Mouse (Mus musculus) layer of hippocampus, adult 9-10 months (tissue): ENCODE data around the gene Map2k2.

ENCODE experiments used
- DNase-seq: peaks from one replicate; pipeline ENCODE4 v3.0.0; 2022; ENCODE audit warnings: low spot score

The Map2k2 gene

GRCm38 (mm10) chr10:81106113-81106721 lies 502 bp downstream of the Map2k2 start:
- peak; percentile 72 for DNase-seq

DNA sequence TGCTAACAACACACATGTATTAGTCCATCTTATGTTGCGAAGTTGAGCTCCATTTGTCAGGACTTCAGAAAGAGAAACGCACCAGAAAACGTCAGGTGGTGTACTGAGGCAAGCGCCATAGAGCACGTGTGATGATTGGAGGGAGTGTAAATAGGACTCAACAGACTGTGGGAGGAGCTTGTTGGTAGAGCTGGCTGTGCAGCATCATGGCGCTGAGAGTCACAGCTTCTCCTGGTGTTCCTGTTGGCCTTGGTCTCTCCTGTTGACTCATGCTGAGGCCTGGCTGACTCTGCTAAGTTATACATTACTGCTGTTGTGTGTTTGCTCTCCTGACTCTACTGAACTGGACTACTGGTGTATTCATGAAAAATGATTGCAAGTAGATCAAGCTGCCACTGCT lies 7.2 kb downstream of the Map2k2 start:
- DNase-seq = no peak

GRCm38 (mm10) chr10:81119625-81120024 lies 13.9 kb downstream of the Map2k2 start:
- no peak for DNase-seq

DNA sequence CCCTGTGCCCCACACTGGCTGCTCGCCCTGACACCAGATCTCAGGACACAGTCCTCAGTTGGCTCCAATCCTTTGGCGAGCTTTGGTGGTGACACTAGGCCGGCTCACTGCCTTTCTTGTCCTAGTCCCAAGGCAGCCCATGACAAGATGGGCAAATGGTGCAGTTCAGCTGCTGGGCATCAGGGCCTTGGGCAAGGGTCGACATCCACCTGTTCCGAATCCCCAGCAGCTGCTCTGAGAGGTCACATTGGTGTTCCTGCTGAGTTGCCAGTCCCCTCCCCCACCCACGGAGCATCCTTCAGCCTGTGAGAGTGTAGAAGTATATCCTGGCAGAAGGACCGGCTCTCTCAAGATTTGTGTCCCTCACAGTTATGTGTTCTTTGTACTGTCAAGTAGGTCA lies 14.9 kb downstream of the Map2k2 start:
- no peak for DNase-seq

GRCm38 (mm10) chr10:81122889-81123288 lies 17.2 kb downstream of the Map2k2 start:
- no peak for DNase-seq

GRCm38 (mm10) chr10:81123500-81123899 lies 17.8 kb downstream of the Map2k2 start:
- DNase-seq = no peak

- DNase-seq = no peak
Measured at GRCm38 (mm10) chr10:81134181-81134587, 28.5 kb downstream of the Map2k2 start.

GRCm38 (mm10) chr10:81134966-81135681 lies 29.4 kb downstream of the Map2k2 start, which contains the start of gene Zbtb7a:
TSS of gene Zbtb7a (plus strand) at chr10:81135220.
- no peak for DNase-seq

DNA sequence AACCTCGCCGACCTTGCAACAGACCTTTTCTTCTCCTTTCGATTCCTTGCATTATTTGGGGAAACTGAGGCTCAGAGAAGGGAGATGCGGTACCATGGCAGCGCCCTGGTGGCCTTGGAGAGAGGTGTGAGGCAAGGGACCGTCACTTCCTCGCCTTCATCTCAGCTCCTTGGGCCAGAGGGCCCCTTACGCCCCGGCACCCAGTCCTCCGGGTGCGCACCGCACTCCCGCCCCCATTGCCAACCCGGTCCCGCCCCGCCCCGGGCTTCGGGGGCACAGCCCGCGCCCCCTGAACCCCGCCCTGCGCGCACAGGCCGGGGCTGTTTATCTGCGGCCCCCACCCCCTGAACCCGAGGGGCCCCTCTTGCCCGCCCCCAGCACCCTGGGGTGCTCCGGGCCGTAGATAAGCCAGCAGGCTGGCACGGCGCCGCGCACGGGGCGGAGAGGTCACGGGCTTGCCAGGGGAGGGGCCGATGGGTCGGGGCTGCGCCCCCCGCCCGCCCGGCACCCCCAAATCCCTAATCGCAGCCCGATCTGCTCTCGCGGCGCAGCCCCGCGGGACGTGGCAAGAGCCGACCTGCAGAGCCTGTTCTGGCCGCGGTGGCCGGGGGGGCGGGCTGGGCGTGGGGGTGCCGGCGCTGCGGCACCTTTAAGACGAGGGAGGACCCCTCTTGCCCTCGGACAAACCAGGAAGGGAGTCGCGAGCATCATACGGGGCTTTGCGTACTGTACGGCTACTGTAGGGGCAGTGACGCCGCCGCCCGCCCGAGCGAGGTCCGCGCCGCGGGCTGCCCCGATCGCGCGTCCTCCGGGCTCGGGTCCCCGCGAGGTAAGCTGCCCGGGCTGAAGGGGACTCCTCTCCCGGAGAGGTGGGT lies 30.4 kb downstream of the Map2k2 start:
- no peak for DNase-seq

DNA sequence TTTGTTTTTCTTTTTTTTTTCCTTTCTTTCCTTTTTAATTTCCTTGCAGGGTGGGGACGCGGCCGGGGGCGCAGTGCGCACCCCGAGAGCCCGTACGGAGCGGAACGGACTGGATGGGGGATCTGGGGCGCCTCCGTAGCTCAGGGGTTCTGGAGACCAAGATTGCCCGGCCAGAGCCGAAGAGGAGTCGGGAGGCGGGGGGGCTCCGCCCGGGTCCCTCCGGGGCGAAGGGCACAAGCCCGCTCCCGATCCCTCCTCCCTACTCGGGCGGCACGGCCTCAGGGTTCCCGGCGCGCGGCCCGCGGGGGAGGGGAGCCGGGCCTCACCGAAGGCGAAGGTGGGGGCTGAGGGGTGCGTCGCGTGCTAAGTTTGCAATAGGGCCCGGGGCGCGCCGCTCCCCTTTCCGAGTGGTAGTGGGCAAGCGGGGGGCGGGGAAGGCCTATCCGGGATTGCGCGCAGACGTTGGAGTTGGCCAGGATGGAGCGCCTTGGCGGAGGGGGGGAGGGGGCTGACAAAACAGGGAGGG lies 31.1 kb downstream of the Map2k2 start:
- peak; percentile 54 for DNase-seq

GRCm38 (mm10) chr10:81137252-81138130 lies 31.8 kb downstream of the Map2k2 start:
- DNase-seq = peak; percentile 99

DNA sequence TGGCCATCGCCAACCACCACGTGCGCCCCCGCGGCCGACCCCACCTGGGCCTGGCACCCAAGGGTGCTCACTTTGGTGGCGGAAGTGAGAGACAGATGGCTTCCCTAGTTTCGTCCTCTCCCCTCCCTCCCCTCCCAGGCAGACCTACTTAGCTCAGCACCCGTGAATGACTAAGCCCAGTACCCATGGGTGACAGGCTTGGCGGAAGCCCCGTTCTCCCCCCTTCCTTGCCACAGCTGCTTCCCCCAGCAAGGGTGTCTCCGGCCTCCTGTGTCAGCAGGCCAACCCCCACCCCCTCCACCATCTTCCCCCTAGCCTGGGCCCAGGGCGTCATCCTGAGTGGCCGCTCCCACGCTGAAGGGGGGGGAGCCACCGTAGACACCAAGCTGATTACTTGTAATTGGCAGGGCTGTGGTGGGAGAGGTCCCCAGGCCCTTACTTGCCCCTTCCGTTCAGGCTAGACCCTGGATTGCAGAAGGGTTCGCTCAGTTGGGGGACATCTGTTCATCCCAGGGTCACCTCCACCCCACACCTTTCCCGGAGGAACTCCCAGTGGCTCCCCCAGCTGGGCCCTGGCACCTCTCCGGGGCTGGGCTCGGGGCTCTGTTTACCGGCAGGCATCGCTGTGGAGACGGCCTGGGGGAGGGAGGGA lies 32.5 kb downstream of the Map2k2 start:
- no peak for DNase-seq

DNA sequence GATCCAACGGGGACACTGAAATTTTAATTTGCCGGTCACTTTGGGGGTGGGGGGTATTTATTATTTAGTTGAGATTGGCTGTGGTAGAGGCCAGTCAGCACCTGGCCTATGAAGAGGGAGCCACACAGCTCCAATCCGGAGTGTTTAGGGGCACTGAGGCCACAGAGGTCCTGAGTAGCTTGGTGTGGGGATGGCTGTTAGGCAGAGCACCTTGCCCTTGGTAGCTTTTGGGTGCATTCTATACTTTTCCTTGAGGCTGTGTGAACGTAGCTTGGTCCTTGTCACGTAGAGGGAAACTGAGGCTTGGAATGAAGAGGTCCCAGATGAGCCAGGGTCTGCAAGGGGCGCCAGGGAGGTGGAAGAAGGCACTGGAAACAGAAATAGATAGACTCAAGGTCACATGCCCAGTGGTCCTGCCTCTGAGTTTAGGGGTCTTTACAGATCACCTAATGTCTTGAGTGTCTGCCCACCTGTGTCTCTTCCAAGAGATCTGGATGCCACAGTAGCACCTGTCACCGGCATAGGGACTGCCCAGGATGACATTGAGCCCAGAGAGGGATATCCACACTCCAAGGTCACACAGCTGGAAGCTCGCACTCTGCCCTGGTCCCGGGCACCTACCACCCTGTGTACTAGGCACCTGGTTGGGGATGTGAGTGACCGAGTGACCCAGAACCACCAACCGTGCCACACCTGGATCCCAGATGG lies 33.3 kb downstream of the Map2k2 start:
- DNase-seq = no peak

- no peak for DNase-seq
Measured at GRCm38 (mm10) chr10:81139529-81139846, 33.8 kb downstream of the Map2k2 start.

DNA sequence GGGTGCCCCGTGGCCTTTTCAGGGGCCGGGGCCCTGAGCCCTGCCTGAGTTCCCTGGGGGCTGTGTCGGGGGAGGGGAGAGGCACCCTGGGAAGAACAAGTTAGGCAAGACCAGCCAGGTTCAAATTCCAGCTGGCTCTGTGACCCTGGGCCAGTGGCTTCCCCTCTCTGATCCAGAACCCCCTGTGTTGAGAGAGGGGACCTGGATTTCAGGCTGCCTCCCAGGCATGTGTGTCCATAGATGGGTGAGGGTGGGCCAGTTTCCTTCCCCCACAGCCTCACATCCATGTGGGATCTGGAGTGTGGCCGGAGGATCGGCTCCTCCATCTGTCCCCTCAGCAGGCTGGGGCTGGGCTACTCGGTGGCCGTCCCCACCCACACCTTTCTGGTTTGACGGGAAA lies 34.3 kb downstream of the Map2k2 start:
- no peak for DNase-seq

GRCm38 (mm10) chr10:81140717-81141454 lies 35.2 kb downstream of the Map2k2 start:
- no peak for DNase-seq

- no peak for DNase-seq
Measured at GRCm38 (mm10) chr10:81141455-81142210, 35.9 kb downstream of the Map2k2 start.

- no peak for DNase-seq
Measured at GRCm38 (mm10) chr10:81142551-81142981, 36.9 kb downstream of the Map2k2 start.

GRCm38 (mm10) chr10:81143157-81143633 lies 37.5 kb downstream of the Map2k2 start:
- DNase-seq = no peak
